Mouse (Mus musculus) heart, adult 18-20 months (tissue): Measurements from ENCODE around the gene Htr3b. TPM values are rescaled to one million over a fixed set of nuclear protein-coding genes. Genes with fewer than 3 reads are reported as not detected.
"Not testable (repeated sequence)": the region's sequence is repeated elsewhere in the genome, so short reads cannot be mapped to it uniquely, and the experiment has no call there.

Experiments used
- DNase-seq, 2 experiments: peaks; one replicate each; pipeline ENCODE4 v3.0.0; 2021 to 2022; ENCODE audit warnings: mixed read lengths in 1 of 2
- long read RNA-seq, 2 experiments: library from polyadenylated mRNA; stranded (forward); transcript quantifications; one replicate each; pipeline ENCODE4 v2.0.0; 2021
- total RNA-seq, 2 experiments: library from RNA; stranded (reverse); gene quantifications; 2 replicates each; pipeline ENCODE4 v1.2.3; 2021

Gene Htr3b
- total RNA-seq: not detected
- long read RNA-seq, experiment 1: 0 reads
- long read RNA-seq, experiment 2: 0 reads

- DNase-seq: no peak
These were observed at the start of gene Htr3b for GRCm38 (mm10) chr9:48964587-48965040. Gene Htr3b, minus strand, starts transcription at chr9:48964990.

- DNase-seq: no peak
These were observed 34.5 kb upstream of the Htr3b start for GRCm38 (mm10) chr9:48999256-48999655.

GRCm38 (mm10) chr9:48995735-48996134 lies 30.9 kb upstream of the Htr3b start:
- DNase-seq: no peak

- DNase-seq: no peak
These were observed 30.0 kb upstream of the Htr3b start for GRCm38 (mm10) chr9:48994779-48995178.

GRCm38 (mm10) chr9:48991671-48992070 lies 26.9 kb upstream of the Htr3b start:
- no peak for DNase-seq

- DNase-seq: peak; percentile 12 to 37
These were observed 22.7 kb upstream of the Htr3b start for GRCm38 (mm10) chr9:48987201-48988101.

GRCm38 (mm10) chr9:48986616-48987141 lies 21.9 kb upstream of the Htr3b start:
- DNase-seq: peak; percentile 66 to 74

- DNase-seq: no peak
These were observed 20.9 kb upstream of the Htr3b start for GRCm38 (mm10) chr9:48985708-48986088.

- DNase-seq: peak; percentile 99
These were observed 20.3 kb upstream of the Htr3b start, which contains the start of gene Usp28 for GRCm38 (mm10) chr9:48984845-48985707. Gene Usp28, plus strand, starts transcription at chr9:48985375.

GRCm38 (mm10) chr9:48984320-48984844 lies 19.6 kb upstream of the Htr3b start:
- DNase-seq: no peak

GRCm38 (mm10) chr9:48983801-48984200 lies 19.0 kb upstream of the Htr3b start:
- not testable (repeated sequence) for DNase-seq

GRCm38 (mm10) chr9:48981827-48982226 lies 17.0 kb upstream of the Htr3b start:
- DNase-seq: no peak

GRCm38 (mm10) chr9:48980781-48981180 lies 16.0 kb upstream of the Htr3b start:
- DNase-seq: peak in 1 of 2 experiments; percentile 8

- peak in 1 of 2 experiments; percentile 21 for DNase-seq
These were observed 15.6 kb upstream of the Htr3b start for GRCm38 (mm10) chr9:48980371-48980770.

- no peak for DNase-seq
These were observed 12.0 kb upstream of the Htr3b start for GRCm38 (mm10) chr9:48976661-48977355.

GRCm38 (mm10) chr9:48972494-48972893 lies 7.7 kb upstream of the Htr3b start:
- peak; percentile 20 to 69 for DNase-seq

GRCm38 (mm10) chr9:48962131-48962530 lies 2.7 kb downstream of the Htr3b start:
- no peak for DNase-seq

- DNase-seq: no peak
These were observed 3.5 kb downstream of the Htr3b start for GRCm38 (mm10) chr9:48961314-48961713.

- DNase-seq: no peak
These were observed 17.2 kb downstream of the Htr3b start for GRCm38 (mm10) chr9:48947565-48947964.

- no peak for DNase-seq
These were observed 22.4 kb downstream of the Htr3b start for GRCm38 (mm10) chr9:48942349-48942748.

- DNase-seq: no peak
These were observed 35.4 kb downstream of the Htr3b start for GRCm38 (mm10) chr9:48929436-48929835.
